Mouse (Mus musculus): Measurements from ENCODE around the gene Grik4.

Gene Grik4

DNA sequence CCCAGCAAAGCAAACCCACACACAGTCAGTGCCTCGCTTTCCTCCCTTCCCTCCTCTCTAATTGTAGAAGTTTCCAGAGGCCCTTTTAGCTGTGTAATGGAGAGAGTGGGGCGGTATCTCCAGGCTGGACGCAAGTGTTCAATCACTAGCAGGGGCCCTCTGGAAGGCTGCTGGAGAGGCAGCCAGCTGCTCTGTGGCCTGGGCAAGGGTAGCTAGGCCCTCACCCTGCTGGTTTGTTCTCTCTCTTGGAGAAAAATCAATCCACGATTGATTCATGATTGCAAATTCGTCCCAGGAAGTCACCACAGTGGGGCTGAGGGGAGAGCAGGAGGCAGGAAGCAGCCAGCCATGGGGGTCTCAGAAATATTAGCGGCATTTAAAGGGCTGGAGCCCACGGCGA, 271.3 kb downstream of the Grik4 start:
- DNase-seq (ENCODE audit: low spot score in 2 of 2), result no peak

DNA sequence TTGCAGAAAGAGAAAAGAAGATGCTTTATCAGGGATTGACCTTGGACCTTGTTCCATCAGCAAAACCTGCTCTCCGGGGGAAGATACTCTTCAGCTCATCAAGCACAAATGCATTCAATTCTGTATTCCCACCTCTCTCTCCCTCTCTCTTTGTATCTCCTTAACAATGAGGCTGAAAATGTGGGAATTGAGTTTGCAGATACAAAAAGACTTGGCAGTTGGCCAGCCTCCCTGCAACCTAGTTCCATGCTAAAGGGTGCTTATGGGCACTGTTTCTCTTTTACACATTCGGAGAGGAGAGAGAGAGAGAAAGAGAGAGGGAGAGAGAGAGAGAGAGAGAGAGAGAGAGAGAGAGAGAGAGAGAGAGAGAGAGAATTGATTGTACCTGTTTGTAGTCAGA, 273.7 kb downstream of the Grik4 start:
- no peak for DNase-seq (ENCODE audit: low spot score in 2 of 2)

DNA sequence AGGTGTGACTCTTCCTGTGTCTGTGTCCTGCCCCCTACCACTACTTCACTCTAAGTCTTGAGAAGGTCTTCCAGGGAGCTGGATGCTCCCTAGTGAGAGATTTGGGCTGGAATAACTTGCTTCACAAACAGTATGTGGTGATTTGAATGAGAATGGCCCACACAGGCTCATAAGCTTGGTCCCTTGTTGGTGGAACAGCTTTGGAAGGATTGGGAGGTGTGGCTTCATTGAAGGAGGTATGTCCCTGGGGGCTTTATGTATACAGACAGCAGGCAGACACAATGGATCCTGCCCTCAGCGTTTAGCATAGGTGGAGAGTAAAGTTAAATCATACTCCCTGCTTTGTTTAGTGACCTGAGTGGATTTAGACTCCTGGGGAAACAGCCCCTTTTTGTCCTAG, 282.8 kb downstream of the Grik4 start:
- DNase-seq (ENCODE audit: low spot score in 2 of 2), result no peak

DNA sequence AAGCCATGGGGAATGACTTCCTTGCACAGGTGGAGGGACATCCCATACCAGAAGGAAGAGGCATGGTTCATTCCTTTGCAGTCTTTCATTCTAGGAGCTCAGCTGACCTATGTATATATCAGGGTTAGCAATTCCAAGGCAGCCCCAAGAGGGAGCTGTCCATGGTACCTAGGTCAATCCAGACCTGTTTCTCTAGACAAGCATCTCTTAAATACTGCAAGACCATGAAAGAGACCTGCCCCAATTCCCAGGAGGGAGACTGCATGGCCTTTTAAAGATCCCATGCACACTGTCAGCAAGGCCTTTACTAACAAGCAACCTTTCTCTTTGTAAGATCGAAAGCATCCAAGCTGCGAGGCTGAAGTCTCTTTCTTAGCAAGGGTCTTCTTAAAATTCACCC, 291.5 kb downstream of the Grik4 start:
- no peak for DNase-seq (ENCODE audit: low spot score in 2 of 2)

DNA sequence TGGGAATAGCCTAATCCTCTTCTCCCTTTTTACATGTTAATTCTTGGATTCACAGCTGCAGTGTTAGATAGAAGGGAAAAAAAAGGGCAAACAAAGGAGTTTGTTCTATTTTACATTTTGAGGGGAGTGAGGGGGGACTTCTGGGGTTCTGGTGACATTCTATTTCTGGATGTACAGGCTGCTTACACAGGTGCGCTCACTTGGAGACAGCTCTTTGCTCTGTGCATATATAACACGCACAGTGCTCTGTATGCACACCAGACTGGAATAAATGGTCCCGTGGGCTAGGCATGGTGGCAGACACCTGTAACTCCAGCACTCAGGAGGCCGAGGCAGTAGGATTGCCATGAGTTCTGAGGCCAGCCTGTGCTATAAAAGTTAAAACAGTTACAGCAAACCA, 292.0 kb downstream of the Grik4 start:
- no peak for DNase-seq (ENCODE audit: low spot score in 2 of 2)

DNA sequence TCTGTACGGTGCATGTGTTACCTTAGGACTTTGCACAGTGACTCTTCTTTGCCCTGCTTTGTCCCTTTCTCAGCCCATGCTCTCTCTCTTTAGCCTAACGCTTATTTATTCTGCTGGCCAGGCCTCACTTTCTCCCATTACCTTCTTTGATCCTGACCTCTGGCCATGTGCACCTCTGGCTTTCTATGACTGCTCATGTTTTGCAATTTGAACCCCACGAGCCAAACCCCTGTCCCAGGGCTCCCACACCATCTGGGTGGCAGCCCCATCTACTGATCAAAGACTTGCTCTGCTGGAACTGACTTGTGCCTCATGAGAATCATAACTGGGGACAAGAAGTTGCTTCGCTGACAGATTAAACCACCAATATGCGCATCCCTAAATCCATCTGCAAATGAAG, 294.4 kb downstream of the Grik4 start:
- no peak for DNase-seq (ENCODE audit: low spot score in 2 of 2)

DNA sequence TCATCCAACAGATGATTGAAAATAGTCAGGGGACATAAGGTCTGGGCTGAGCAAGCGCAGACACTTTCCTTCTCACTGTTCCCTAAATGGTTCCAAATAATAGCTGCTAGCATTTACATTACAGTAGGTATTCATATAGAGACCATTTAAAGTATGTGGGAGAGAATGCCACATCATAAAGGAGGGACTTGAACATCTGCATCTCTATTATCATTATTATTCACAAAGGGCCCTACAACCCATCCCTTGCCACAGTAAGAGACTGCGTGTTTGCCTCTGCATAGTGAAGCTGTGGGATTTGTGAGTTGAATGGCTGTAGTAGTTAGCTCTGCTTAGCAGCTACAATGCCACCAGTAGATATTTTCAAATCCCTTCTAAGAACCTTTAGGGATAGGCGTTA, 296.2 kb downstream of the Grik4 start:
- no peak for DNase-seq (ENCODE audit: low spot score in 2 of 2)

DNA sequence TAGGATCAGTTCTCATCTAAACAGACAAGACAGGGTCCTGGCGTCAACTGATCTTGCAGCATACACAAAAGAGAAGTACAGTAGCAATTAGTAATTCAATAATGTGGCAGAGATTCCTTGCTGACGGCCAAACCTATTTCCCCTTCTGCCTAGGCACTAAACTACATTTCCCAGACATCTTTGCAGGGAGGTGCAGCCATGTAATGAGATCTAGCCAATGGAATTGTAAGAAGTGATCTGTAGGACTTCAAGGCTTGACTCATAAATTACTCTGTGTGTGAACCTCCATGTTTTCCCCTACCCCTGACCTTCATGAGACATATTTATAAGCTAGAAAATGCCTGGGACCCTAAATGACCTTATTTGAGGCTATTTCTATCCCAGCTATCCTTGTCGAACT, 296.7 kb downstream of the Grik4 start:
- no peak for DNase-seq (ENCODE audit: low spot score in 2 of 2)

DNA sequence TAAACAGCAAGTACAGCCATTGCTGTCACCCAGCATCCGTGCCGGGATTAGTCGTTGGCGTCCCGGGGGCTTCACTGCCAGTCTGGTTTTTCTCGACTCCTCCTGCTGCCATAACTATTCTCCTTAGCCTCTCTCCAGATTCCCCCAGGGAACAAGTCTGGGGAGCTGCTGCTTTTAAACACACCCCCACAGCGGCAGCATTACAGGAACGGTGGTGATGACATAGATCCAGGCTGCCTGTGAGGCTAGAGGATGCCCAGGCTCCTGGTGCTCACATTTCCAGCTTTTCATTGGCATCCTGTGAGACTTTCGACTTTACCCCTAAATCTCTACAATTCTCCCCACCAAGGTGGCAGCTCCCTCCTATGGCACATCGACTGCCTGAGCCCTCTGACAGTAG, 297.5 kb downstream of the Grik4 start:
- no peak for DNase-seq (ENCODE audit: low spot score in 2 of 2)

DNA sequence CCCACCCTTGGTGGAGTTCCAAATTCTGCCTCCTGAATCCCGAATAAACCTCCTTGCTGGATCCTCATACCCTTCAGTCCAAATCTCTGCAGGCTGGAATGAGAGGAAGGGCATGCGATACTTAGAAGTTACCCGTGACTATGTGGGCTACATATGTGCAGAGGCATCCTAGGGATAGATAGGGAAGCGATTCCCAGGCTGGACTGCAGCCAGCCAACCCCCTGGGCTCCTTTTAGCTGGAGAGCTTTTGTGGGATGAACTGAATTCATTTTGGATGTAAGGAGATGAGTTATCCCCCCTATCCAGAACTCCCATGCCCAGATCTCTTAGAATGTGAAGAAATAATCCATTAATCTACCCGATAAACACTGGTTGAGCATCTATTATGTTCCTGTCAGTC, 299.1 kb downstream of the Grik4 start:
- DNase-seq (ENCODE audit: low spot score in 2 of 2), result no peak

- DNase-seq (ENCODE audit: low spot score in 2 of 2), result no peak
Observed at GRCm38 (mm10) chr9:42642821-42643220, 301.5 kb downstream of the Grik4 start.

DNA sequence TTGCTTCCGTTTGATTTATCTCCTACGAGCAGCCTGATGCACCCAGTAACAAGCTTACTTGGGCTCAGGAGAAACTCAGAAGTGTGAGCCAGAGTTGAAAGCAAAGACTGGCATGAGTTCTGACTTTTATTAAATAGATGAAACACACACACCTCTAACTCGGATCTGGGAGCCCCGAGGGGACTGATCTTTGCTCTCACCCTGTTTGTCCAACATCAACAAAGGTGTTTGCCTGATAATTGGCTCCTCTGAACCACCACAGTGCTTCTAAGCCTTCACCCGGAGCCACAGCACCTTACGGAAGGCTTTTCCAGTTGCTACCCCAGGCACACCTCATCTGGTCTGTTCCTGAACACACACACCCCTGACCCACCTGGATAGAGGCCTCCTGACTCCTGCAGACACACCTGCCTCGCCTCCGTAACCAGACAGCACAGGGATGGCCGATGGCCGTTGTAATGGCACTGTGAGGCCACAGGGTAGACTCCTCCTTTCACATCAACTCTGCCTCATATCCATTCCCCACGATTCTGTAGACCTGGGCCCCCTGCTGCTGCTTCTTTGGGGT, 302.7 kb downstream of the Grik4 start:
- no peak for DNase-seq (ENCODE audit: low spot score in 2 of 2)

DNA sequence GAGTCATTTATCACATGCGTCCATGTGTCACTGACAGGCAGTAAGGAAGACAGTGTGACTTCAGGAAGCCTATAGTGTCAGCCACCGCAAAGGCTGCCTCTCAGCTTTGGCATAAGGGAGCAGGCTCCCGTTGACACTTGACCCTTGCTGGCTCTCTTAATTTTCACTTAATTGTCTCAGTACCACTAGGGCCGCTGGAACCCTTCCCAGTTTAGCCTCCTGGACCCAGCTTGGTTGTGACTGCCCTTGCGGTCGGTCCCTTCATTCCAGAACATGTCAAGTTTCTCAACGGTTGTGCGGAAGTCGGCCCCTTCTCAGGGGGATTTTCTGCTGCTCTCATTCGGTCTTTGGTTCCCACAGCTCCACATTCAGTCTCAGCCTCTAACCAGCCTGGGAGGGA, 307.8 kb downstream of the Grik4 start:
- DNase-seq (ENCODE audit: low spot score in 2 of 2), result no peak

- DNase-seq (ENCODE audit: low spot score in 2 of 2), result no peak
Observed at GRCm38 (mm10) chr9:42631479-42631878, 312.8 kb downstream of the Grik4 start.

DNA sequence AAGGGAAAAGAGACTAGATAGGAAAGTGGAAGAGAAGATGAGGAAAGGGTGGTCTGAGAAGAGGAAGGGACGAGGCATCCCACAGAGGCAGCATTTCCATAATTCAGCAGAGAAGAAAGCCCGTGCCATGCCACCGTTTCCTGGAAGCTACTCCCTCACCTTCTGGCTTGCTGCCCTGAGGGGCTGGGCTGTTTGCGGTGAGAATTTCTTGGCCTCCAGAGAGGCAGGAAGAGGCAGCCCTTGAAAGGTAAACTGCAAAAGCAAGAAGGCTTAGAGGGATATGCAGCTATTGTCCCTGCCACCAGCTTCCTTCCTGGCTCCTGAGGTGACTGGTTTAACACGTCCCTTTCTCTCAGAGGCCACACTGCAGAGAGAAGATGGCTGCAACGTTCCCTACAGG, 316.7 kb downstream of the Grik4 start:
- no peak for DNase-seq (ENCODE audit: low spot score in 2 of 2)

GRCm38 (mm10) chr9:42627146-42627545, 317.1 kb downstream of the Grik4 start:
- no peak for DNase-seq (ENCODE audit: low spot score in 2 of 2)

DNA sequence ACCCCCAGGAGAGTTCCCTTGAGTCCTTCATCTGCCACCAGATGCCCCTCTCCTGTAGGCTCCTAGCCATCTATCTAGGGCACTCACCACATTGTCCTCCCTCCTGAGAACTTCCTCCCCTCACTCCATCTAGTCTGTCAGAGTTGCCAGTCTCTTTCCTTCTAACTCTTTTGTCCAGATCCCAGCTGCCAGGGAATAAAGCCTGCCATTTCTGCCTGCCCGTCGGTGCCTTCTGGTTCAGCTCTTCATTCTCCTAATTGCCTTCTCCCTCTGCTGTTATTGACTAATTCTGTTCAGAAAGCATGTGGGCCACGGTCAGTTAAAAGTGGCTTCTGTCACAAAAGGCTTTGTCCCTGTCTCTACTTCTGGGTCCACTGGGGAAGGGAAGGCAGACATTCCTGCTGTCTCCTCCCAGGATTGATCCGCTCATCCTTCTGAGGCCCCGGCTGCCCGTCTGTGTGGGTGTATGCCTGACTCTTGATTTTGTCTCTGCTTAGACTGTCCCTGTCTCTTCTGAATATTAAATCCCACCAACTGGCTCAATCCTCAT, 318.0 kb downstream of the Grik4 start:
- DNase-seq (ENCODE audit: low spot score in 2 of 2), result no peak

GRCm38 (mm10) chr9:42614409-42614808, 329.9 kb downstream of the Grik4 start:
- no peak for DNase-seq (ENCODE audit: low spot score in 2 of 2)

DNA sequence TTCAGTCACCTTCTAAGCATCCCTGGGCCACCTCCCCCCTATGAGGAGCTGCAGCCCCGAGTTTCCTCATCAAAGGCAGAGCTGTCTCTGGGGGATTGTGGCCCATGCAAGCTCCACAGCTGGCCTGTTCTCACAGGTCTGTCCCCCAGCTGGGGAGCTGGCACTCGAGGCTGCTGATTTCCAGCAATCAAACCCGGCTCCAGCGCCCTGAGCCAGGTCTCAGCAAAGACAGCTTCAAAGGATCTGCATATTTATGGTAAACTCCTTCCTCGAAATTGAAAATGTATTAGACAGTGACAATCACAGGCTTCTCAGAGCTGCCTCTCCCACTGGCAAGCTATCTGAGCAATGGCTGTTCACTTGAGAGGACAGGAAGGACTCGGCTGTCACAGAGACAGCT, 330.5 kb downstream of the Grik4 start:
- no peak for DNase-seq (ENCODE audit: low spot score in 2 of 2)

DNA sequence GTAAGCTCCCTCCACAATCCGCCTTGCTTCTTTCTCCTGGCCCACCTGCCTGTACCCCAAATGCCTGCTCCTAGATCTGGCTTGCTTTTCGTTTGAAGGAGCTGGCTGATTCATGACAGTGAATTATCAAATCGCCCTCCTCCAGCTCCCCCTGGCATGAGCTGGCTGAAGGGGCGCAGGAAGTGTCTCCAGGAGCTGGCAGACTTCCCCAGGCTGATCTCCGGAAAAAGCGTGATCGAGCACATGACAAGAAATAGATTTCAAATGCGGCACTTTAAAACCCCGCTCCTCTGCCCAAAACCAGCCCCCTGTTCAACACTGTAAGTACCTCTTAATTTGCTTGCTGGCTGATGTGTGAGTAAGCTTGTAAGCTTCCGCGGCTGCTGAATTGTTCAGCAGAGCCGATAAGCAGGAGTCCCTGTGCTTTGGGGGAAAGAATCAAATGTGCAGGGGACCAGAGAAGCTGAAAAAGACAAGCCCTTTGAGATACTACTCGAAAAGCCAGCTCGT, 331.8 kb downstream of the Grik4 start:
- no peak for DNase-seq (ENCODE audit: low spot score in 2 of 2)

DNA sequence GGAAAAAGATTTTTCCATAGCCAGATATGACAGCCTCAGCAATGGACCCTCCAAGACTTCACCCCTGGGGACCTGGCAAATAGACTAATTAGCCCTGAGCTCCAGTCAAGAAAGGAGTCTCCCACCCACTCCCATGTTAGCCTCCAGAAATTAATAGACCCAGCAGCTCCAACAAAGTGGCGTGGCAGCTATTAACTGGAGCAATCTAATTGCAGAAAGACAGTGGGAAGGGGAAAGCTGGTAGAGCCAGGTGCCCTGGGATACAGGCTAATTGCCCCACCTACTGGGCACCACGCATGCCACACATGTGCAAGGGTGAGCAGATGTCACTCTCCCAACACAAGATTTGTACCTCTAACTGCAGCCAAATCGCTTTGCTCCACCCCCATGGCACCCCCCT, 342.8 kb downstream of the Grik4 start:
- DNase-seq (ENCODE audit: low spot score in 2 of 2), result no peak

DNA sequence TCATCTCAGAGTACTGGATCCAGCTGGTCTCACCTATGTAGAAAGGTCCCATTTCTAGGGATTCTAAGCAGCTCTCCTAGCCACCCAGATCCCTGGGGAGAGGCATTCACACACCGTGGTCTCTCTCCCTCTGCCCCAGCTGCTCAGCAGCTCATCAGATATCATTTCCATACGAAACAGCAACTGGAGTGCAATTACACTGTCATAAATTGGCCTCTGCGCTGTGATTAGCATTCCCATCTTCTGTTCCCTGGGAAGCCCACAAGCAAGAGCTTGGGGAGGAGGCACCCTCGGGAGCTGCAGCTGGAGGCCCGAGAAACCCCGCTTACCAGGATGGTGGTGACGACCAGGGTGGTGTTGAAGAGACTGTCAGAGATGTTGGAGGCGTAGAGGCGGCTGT, 346.8 kb downstream of the Grik4 start:
- no peak for DNase-seq (ENCODE audit: low spot score in 2 of 2)

DNA sequence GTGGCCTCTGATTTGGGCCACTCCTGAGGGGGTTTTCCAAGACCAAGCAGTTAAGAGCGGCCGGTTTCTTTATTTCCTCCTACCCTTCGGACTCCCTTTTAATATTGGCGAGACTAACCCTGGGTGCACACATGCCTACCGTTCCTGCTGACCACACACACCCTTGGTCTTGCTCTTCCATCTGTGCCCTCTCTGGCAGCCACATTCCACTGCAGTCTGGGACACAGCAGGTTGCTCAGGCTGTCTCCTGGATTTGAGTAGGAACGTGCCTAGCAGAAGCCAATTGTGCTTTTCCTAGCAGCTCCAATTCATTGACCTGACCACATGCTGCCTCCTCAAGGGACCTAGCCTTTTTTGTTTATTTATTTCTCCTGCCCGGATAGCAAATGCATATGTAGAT, 365.8 kb downstream of the Grik4 start:
- DNase-seq (ENCODE audit: low spot score in 2 of 2), result no peak

- no peak for DNase-seq (ENCODE audit: low spot score in 2 of 2)
Observed at GRCm38 (mm10) chr9:42578106-42578505, 366.2 kb downstream of the Grik4 start.

All from spleen, postnatal 14 days (tissue).